Comparison of ENCODE assay signal across 7 mouse cellular contexts in the genomic region with DNA sequence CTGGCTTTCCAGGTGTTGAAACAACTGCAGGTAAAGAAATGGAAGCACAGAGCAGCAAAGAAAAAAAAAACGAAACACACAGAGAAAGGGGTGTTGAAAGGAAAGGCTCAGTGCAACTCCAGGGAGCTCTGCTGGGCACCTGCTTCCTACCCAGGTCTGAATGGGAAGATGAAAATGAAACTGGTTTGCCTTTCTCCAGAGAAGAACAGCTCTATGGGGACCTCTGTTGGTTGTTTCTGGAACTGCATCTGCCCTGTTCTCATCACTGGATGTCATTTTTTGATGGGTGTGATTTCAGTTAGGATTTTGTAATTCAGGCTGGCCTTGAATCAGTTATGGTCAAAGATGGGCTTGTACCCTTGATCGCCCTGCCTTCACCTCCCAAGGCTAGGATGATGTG. TPM values are rescaled to one million over a fixed set of nuclear protein-coding genes. Genes with fewer than 3 reads are reported as not detected.
DNase-seq lines count a peak whose midpoint lies in the region; ATAC-seq and TF ChIP-seq lines count a peak whose summit lies in the region.

No protein-coding gene starts in this region.

- peak; percentile 82 for DNase-seq in CD4-positive helper T cell, adult 2 months (ENCODE audit: low read depth, low spot score)
- peak; percentile 82 for DNase-seq in G1E (ENCODE audit: low spot score)
- peak; percentile 86 to 87 for DNase-seq in cerebellum, adult 18-20 months
- peak; percentile 55 to 67 for DNase-seq in gastrocnemius, adult 8-10 months (ENCODE audit: low spot score in 2 of 2)
- peak; percentile 70 to 92 for DNase-seq in kidney, postnatal 25 days
- peak; percentile 93 for DNase-seq in lung, embryonic 14.5 days
- DNase-seq in right cerebral cortex, postnatal 25 days = peak; percentile 63

- peaks cover 6% of the 10 kb centered on the region for H3K4me1 ChIP-seq in G1E (ENCODE audit: insufficient read depth, low read depth, low read length)
- H3K4me1 ChIP-seq in lung, embryonic 14.5 days (ENCODE audit: insufficient read depth) = no peaks in the 10 kb centered on the region

- no peak overlapping the region for H3K27ac ChIP-seq in lung, embryonic 14.5 days (ENCODE audit: low read depth)

- peak; percentile 57; the same call in 1 of the 2 replicates for ATAC-seq in G1E (ENCODE audit: extremely low read depth, insufficient number of reproducible peaks, low FRiP score, poor library complexity, severe bottlenecking)
- no peak for ATAC-seq in lung, embryonic 14.5 days (ENCODE audit: insufficient read depth)

- H3K9me3 ChIP-seq in G1E (replicated peaks) = no peaks in the 10 kb centered on the region
- H3K9me3 ChIP-seq in lung, embryonic 14.5 days (ENCODE audit: low read depth, low read length) = no peaks in the 10 kb centered on the region

- H3K4me2 ChIP-seq in lung, embryonic 14.5 days = no peak overlapping the region

- WGBS in lung, embryonic 14.5 days = 35% methylated on average over 2 of the region's 2 CpGs

- peaks cover 98% of the 10 kb centered on the region for H3K36me3 ChIP-seq in G1E (replicated peaks)
- peaks cover 85% of the 10 kb centered on the region for H3K36me3 ChIP-seq in lung, embryonic 14.5 days (ENCODE audit: insufficient read depth)

- no peaks in the 10 kb centered on the region for H3K27me3 ChIP-seq in G1E (ENCODE audit: insufficient read depth, low read length)
- no peaks in the 10 kb centered on the region for H3K27me3 ChIP-seq in lung, embryonic 14.5 days (ENCODE audit: insufficient read depth, low read length)

- TF ChIP-seq CTCF in G1E (IDR thresholded peaks at IDR 0.05; ENCODE audit: low read depth, low read length) = peak; percentile 100
- TF ChIP-seq CTCF in lung, embryonic 14.5 days (IDR thresholded peaks at IDR 0.05; ENCODE audit: low read depth) = peak; percentile 96

- no peak overlapping the region for H3K4me3 ChIP-seq in G1E (ENCODE audit: low read depth, low read length)
- no peak overlapping the region for H3K4me3 ChIP-seq in lung, embryonic 14.5 days (ENCODE audit: low read depth, low read length)

- no peak overlapping the region for H3K9ac ChIP-seq in lung, embryonic 14.5 days

RNA-seq across cellular contexts. Expression of a gene that starts 18.3 kb away (rescaled TPM):
- total RNA-seq in G1E (2014; fragmentation: Nextera tagmentation) = 44.7 and 52.9 TPM in 2 replicates
- total RNA-seq in G1E (2017) = 22.4 and 27.5 TPM in 2 replicates
- polyA plus RNA-seq in G1E (2012) = 64.0 and 72.5 TPM in 2 replicates
- total RNA-seq in gastrocnemius, adult 8-10 months (2022) = 10 to 100 TPM; 14.2 to 18.8 (median 16.3) TPM
- polyA plus RNA-seq in lung, embryonic 14.5 days (2014; fragmentation: Nextera tagmentation; extraction: Ambion mirVana) = 28.1 and 31.7 TPM in 2 replicates

RNA-seq across cellular contexts. Expression of a gene that starts 22.4 kb away (rescaled TPM):
- total RNA-seq in G1E (2014; fragmentation: Nextera tagmentation) = 39.8 and 70.6 TPM in 2 replicates
- 36.8 and 37.4 TPM in 2 replicates for total RNA-seq in G1E (2017)
- polyA plus RNA-seq in G1E (2012) = 11.7 and 11.8 TPM in 2 replicates
- 10 to 100 TPM; 16.7 to 22.2 (median 20.2) TPM for total RNA-seq in gastrocnemius, adult 8-10 months (2022)
- polyA plus RNA-seq in lung, embryonic 14.5 days (2014; fragmentation: Nextera tagmentation; extraction: Ambion mirVana) = 24.7 and 25.9 TPM in 2 replicates

RNA-seq across cellular contexts. Expression of a gene that starts 43.1 kb away (rescaled TPM):
- 27.8 and 36.2 TPM in 2 replicates for total RNA-seq in G1E (2014; fragmentation: Nextera tagmentation)
- 21.8 and 24.3 TPM in 2 replicates for total RNA-seq in G1E (2017)
- 9.6 and 11.7 TPM in 2 replicates for polyA plus RNA-seq in G1E (2012)
- 1 to 10 TPM; 4.5 to 8.4 (median 6.1) TPM for total RNA-seq in gastrocnemius, adult 8-10 months (2022)
- polyA plus RNA-seq in lung, embryonic 14.5 days (2014; fragmentation: Nextera tagmentation; extraction: Ambion mirVana) = 11.8 and 13.1 TPM in 2 replicates

RNA-seq across cellular contexts. Expression of a gene that starts 45.5 kb away (rescaled TPM):
- total RNA-seq in G1E (2014; fragmentation: Nextera tagmentation) = 92.0 and 92.7 TPM in 2 replicates
- total RNA-seq in G1E (2017) = 374 and 411 TPM in 2 replicates
- polyA plus RNA-seq in G1E (2012) = 108 and 177 TPM in 2 replicates
- total RNA-seq in gastrocnemius, adult 8-10 months (2022) = 100 to 1,000 TPM; 191 to 247 (median 221) TPM
- 236 and 250 TPM in 2 replicates for polyA plus RNA-seq in lung, embryonic 14.5 days (2014; fragmentation: Nextera tagmentation; extraction: Ambion mirVana)
